In the genomic region with DNA sequence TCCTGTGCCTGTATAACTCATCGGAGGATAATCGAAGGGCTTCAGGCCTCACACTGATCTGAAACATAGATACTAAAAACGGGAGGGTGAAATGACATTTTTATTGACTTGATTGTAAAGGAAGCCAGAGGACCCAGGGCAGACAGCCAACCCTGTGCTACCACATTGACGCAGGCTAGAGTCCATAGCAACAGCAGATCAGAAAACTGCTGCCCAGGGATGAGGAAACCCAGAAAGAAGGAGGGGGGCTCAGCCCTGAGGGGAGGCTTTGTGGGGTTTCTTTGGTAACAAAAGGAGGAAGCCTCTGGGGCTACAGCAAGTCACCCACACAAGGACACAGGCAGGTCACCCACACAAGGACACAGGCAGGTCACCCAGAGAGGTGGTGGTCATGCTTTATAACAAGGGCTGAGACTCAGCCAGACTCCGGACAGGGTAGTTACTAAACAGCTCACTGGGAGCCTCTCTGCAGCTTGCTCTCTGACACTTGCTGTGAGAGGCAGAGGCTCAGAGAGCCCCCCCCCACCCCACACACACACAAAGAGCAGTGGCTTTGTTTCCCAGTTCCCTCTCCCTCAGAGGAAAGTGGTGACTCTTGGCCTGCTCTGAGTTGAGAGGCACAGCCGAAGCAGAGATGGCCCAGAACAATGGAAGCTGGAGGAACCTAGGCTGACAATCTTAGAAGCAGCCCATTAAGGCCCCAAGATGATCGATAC, we compare ENCODE assay signal across 9 mouse cellular contexts. TPM values are rescaled to one million over a fixed set of nuclear protein-coding genes. Genes with fewer than 3 reads are reported as not detected.
DNase-seq lines count a peak whose midpoint lies in the region; ATAC-seq lines count a peak whose summit lies in the region.
"Had no signal": no experiment of that assay in that cellular context is flagged by ENCODE, and none has a peak within 500 bp of the region (broad histone marks: within the 10 kb centered on the region; RNA-seq: fewer than 3 reads in every experiment).

No protein-coding gene starts in this region.

- H3K9ac ChIP-seq in embryonic facial prominence, embryonic 14.5 days (ENCODE audit: low read depth, low read length), result no peak overlapping the region
- no peak overlapping the region for H3K9ac ChIP-seq in midbrain, embryonic 16.5 days (ENCODE audit: low read depth, low read length)

- peak; percentile 63 for DNase-seq in layer of hippocampus, adult 9-11 months
- no peak for DNase-seq in layer of hippocampus, postnatal 14 days (ENCODE audit: low spot score in 2 of 2)
- DNase-seq in embryonic facial prominence, embryonic 14.5 days (ENCODE audit: low spot score), result peak; percentile 29
- peak; percentile 82 for DNase-seq in kidney, postnatal 10 days
- DNase-seq in heart, postnatal 25 days (ENCODE audit: low spot score), result no peak
- DNase-seq in spleen, postnatal 14 days (ENCODE audit: low spot score in 2 of 2), result no peak

- no peak overlapping the region for H3K4me2 ChIP-seq in embryonic facial prominence, embryonic 14.5 days (ENCODE audit: low read depth, low read length)
- H3K4me2 ChIP-seq in midbrain, embryonic 16.5 days (ENCODE audit: low read length), result no peak overlapping the region

- intact Hi-C loops in heart, postnatal 25 days (cut with DNase I), result no loop called here

- no peaks in the 10 kb centered on the region for H3K9me3 ChIP-seq in embryonic facial prominence, embryonic 14.5 days (ENCODE audit: control insufficient read depth, low read length)
- H3K9me3 ChIP-seq in midbrain, embryonic 16.5 days (replicated peaks; ENCODE audit: control insufficient read depth, low read length, poor library complexity, severe bottlenecking), result no peaks in the 10 kb centered on the region

- H3K4me1 ChIP-seq in embryonic facial prominence, embryonic 14.5 days (ENCODE audit: control insufficient read depth, insufficient read depth, low read length), result no peaks in the 10 kb centered on the region
- peaks cover 10% of the 10 kb centered on the region for H3K4me1 ChIP-seq in midbrain, embryonic 16.5 days (ENCODE audit: control insufficient read depth, insufficient read depth, low read length)

- WGBS in embryonic facial prominence, embryonic 14.5 days, result 59% methylated on average over 7 of the region's 7 CpGs
- 28% methylated on average over 7 of the region's 7 CpGs for WGBS in midbrain, embryonic 16.5 days

- no peaks in the 10 kb centered on the region for H3K27me3 ChIP-seq in embryonic facial prominence, embryonic 14.5 days (replicated peaks; ENCODE audit: control insufficient read depth, insufficient read depth, low read length)
- no peaks in the 10 kb centered on the region for H3K27me3 ChIP-seq in midbrain, embryonic 16.5 days (ENCODE audit: control insufficient read depth, insufficient read depth, low read depth, low read length)

- no peak overlapping the region for H3K27ac ChIP-seq in embryonic facial prominence, embryonic 14.5 days (replicated peaks; ENCODE audit: low read depth, low read length)
- peak overlapping the region; percentile 46 for H3K27ac ChIP-seq in midbrain, embryonic 16.5 days (ENCODE audit: low read length)

- H3K36me3 ChIP-seq in embryonic facial prominence, embryonic 14.5 days (ENCODE audit: control insufficient read depth, insufficient read depth, low read length), result no peaks in the 10 kb centered on the region
- no peaks in the 10 kb centered on the region for H3K36me3 ChIP-seq in midbrain, embryonic 16.5 days (ENCODE audit: control insufficient read depth, insufficient read depth, low read length)

- ATAC-seq in embryonic facial prominence, embryonic 14.5 days (ENCODE audit: low read depth), result no peak; the same call in 1 of the 2 replicates
- ATAC-seq in midbrain, embryonic 16.5 days, result peak; percentile 80
- ATAC-seq in CD4-positive, CD25-positive, alpha-beta regulatory T cell, adult 4 months, result no peak
- ATAC-seq: Patski had no signal

- H3K4me3 ChIP-seq in embryonic facial prominence, embryonic 14.5 days (ENCODE audit: low read depth, low read length), result no peak overlapping the region
- no peak overlapping the region for H3K4me3 ChIP-seq in midbrain, embryonic 16.5 days (ENCODE audit: low read depth, low read length)

RNA-seq across cellular contexts. Expression of gene Ntng2, which starts 19.2 kb away (rescaled TPM):
- 100 to 1,000 TPM; 106 to 115 TPM for total RNA-seq in layer of hippocampus, postnatal 14 days (2021)
- 0.85 and 1.0 TPM in 2 replicates for polyA plus RNA-seq in embryonic facial prominence, embryonic 14.5 days (2014; fragmentation: Nextera tagmentation; extraction: Ambion mirVana)
- polyA plus RNA-seq in midbrain, embryonic 16.5 days (2015; fragmentation: Nextera tagmentation; extraction: Ambion mirVana), result 10.6 and 11.0 TPM in 2 replicates
- 1 to 10 TPM; 2.4 to 3.1 TPM for polyA plus RNA-seq in CD4-positive, CD25-positive, alpha-beta regulatory T cell, adult 4 months (2017; shearing (Covaris generic))
- total RNA-seq in heart, postnatal 25 days (2021), result 1 to 10 TPM; 4.6 to 5.8 TPM

Comparison
In these comparisons a context has a peak if more than half of its experiments do, and no peak if none do; other contexts are left out.
1. DNase-seq: peak in layer of hippocampus, adult 9-11 months (single experiment), embryonic facial prominence, embryonic 14.5 days (single experiment) and kidney, postnatal 10 days (single experiment); none in layer of hippocampus, postnatal 14 days (0 of 2), heart, postnatal 25 days (single experiment) and spleen, postnatal 14 days (0 of 2).